Mouse (Mus musculus) thymus, adult 2 months (tissue): ENCODE data around the gene Fam25c.

Experiments
- CTCF ChIP-seq: fragments of 200-500 bp; IDR thresholded peaks from 2 replicates; pipeline ENCODE4 v1.5.1; 2012; ENCODE audit warnings: mild to moderate bottlenecking, control low read depth, low read length, moderate library complexity, borderline replicate concordance; ENCODE audit not compliant: control insufficient read depth, poor library complexity, insufficient read depth; ENCODE audit errors: extremely low read depth
- POLR2A ChIP-seq: fragments of 200-500 bp; IDR thresholded peaks from 2 replicates; pipeline ENCODE4 v1.6.1; 2012; ENCODE audit warnings: mild to moderate bottlenecking, low read length, control low read depth, moderate library complexity; ENCODE audit not compliant: control insufficient read depth, poor library complexity, insufficient read depth; ENCODE audit errors: extremely low read depth

- TF ChIP-seq POLR2A (no peak), CTCF (no peak)
Observed at GRCm38 (mm10) chr14:34402871-34403270, 47.6 kb upstream of the Fam25c start.
